Mouse (Mus musculus): ENCODE results near the gene Gpatch2. TPM values are rescaled to one million over a fixed set of nuclear protein-coding genes. Genes with fewer than 3 reads are reported as not detected.

Gpatch2 gene
- polyA plus RNA-seq, 1 experiment from 2014 or later, result 11.9 TPM

DNA sequence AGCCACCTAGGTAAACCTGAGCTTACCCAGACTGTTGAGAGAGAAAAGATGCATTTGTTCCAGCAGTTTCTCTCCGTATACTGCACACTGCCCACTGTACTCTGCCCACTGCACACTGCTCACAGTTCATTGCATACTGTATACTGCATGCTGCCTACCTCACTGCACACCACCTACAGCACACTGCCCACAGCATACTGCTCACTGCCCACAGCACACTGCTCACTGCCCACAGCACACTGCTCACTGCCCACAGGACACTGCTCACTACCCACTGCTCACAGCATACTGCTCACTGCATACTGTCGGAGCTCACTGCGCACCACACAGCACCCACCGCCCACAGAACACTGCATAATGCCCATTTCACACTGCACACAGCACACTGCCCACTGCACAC, 159.1 kb downstream of the Gpatch2 start:
- TF ChIP-seq EP300 (IDR thresholded peaks at IDR 0.05) (no peak), CTCF (IDR thresholded peaks at IDR 0.05) (no peak)
- ATAC-seq (no peak), DNase-seq (ENCODE audit: low spot score) (no peak)
- Histone ChIP-seq H3K9ac (replicated peaks; ENCODE audit: low read depth) (no peak overlapping the region), H3K36me3 (ENCODE audit: insufficient read depth, low read length) (no peaks in the 10 kb centered on the region), H3K4me1 (ENCODE audit: insufficient read depth, low read depth, low read length) (no peaks in the 10 kb centered on the region), H3K27ac (ENCODE audit: low read length) (no peak overlapping the region), H3K9me3 (ENCODE audit: low read length) (no peaks in the 10 kb centered on the region), H3K4me2 (replicated peaks; ENCODE audit: low read depth, low read length) (no peak overlapping the region), H3K4me3 (ENCODE audit: low read depth, low read length) (no peak overlapping the region), H3K27me3 (replicated peaks; ENCODE audit: insufficient read depth, low read length) (no peaks in the 10 kb centered on the region)
- 94% methylated on average over 4 of the region's 4 CpGs for WGBS

DNA sequence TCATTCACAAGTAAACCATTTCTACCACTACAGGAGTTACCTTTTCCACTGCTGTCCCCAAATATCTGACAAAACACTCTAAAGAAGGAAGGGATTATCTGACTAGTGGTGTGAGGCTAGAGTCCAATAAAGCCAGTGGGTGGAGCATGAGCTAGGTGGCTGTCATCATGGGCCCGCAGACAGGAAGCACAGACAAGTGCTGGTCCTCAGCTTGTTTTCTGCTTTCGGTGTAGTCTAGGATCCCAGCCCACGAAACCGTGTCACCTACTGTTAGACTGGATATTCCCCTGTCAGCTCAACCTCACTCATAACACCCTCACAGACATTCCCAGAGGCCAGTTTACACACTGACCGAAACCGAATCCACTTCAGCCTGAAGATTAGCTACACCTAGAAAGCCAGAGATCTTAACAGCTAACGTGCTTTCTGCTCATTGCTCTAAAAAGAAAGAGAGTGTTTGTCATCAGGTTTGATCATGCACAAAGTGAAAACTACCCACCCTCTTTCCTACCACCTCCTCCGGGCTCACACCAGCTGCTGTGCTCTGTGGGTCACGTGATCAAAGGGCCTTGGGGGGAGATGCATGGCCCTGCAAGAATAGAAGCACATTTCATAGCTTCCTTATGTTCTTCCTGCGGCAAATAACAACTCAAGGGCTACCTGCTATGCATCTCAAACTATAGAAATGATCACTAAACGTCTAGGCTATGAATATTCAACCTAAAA, 161.8 kb downstream of the Gpatch2 start:
- Histone ChIP-seq H3K9ac (replicated peaks; ENCODE audit: low read depth) (no peak overlapping the region), H3K36me3 (ENCODE audit: insufficient read depth, low read length) (no peaks in the 10 kb centered on the region), H3K4me2 (replicated peaks; ENCODE audit: low read depth, low read length) (no peak overlapping the region), H3K9me3 (ENCODE audit: low read length) (no peaks in the 10 kb centered on the region), H3K4me1 (ENCODE audit: insufficient read depth, low read depth, low read length) (no peaks in the 10 kb centered on the region), H3K27me3 (replicated peaks; ENCODE audit: insufficient read depth, low read length) (no peaks in the 10 kb centered on the region), H3K27ac (ENCODE audit: low read length) (no peak overlapping the region), H3K4me3 (ENCODE audit: low read depth, low read length) (no peak overlapping the region)
- WGBS, result 65% methylated on average over 11 of the region's 11 CpGs
- ATAC-seq, result no peak
- no peak for TF ChIP-seq EP300 (IDR thresholded peaks at IDR 0.05)
- TF ChIP-seq CTCF (IDR thresholded peaks at IDR 0.05), result no peak
- DNase-seq (ENCODE audit: low spot score), result no peak

DNA sequence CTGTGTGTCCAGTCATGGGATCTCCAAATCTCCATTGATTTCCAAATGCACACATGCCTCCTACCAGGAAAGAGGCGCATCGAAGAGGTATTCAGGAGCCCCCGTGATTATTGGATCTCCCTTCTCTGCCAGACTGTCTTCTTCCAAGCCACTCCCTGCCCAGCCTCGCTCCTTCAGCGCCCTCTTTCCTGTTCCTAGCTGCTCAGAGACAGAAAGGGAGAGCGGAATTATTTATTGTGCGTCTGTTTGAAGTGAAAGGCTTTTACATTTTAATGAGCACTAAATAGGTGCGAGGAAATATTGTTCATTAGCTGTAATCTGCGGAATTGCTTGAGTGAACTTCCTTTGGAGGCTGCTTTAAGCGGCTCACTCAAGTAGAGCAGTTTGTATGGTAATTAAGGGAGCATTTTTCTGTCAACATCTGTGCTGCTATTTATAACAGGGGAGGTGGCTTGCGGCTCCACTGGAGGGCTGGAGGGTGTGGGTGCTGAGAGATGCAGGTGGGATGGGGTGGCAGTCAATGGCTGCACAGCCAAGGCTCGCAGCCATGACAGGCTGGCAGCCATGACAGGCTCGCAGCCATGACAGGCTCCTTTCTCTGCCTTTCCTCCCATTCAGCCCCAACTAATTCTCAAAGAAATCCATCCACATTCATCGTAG, 162.7 kb downstream of the Gpatch2 start:
- Histone ChIP-seq H3K9me3 (ENCODE audit: low read length) (no peaks in the 10 kb centered on the region), H3K36me3 (ENCODE audit: insufficient read depth, low read length) (no peaks in the 10 kb centered on the region), H3K4me2 (replicated peaks; ENCODE audit: low read depth, low read length) (no peak overlapping the region), H3K27me3 (replicated peaks; ENCODE audit: insufficient read depth, low read length) (no peaks in the 10 kb centered on the region), H3K9ac (replicated peaks; ENCODE audit: low read depth) (no peak overlapping the region), H3K27ac (ENCODE audit: low read length) (no peak overlapping the region), H3K4me3 (ENCODE audit: low read depth, low read length) (no peak overlapping the region), H3K4me1 (ENCODE audit: insufficient read depth, low read depth, low read length) (no peaks in the 10 kb centered on the region)
- 66% methylated on average over 14 of the region's 14 CpGs for WGBS
- TF ChIP-seq EP300 (IDR thresholded peaks at IDR 0.05), result no peak
- no peak for DNase-seq (ENCODE audit: low spot score)
- ATAC-seq, result no peak

DNA sequence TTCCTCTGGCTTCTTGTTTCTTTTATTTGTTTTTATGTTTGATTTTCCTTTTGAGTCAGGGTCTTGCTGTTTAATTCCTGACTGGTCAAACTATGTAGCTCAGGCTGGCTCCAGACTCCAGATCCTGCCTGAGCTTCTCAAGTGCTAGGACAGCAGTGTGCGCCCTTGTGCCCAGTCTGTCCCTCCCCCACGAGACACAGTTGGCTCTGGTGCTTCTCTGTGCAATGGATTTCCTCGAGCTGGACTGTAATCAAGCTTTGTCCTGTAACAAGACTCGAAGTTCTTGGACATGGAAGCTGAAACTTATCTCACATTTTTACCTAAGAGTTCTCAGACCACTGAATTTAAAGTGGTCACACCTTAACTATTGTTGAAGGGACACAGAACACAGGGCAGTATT, 174.2 kb downstream of the Gpatch2 start:
- 49% methylated on average over 4 of the region's 4 CpGs for WGBS
- Histone ChIP-seq H3K9ac (replicated peaks; ENCODE audit: low read depth) (no peak overlapping the region), H3K36me3 (ENCODE audit: insufficient read depth, low read length) (no peaks in the 10 kb centered on the region), H3K4me1 (ENCODE audit: insufficient read depth, low read depth, low read length) (no peaks in the 10 kb centered on the region), H3K4me3 (ENCODE audit: low read depth, low read length) (no peak overlapping the region), H3K9me3 (ENCODE audit: low read length) (no peaks in the 10 kb centered on the region), H3K27ac (ENCODE audit: low read length) (no peak overlapping the region), H3K27me3 (replicated peaks; ENCODE audit: insufficient read depth, low read length) (no peaks in the 10 kb centered on the region), H3K4me2 (replicated peaks; ENCODE audit: low read depth, low read length) (no peak overlapping the region)
- DNase-seq (ENCODE audit: low spot score), result no peak
- no peak for ATAC-seq
- TF ChIP-seq EP300 (IDR thresholded peaks at IDR 0.05) (no peak), CTCF (IDR thresholded peaks at IDR 0.05) (no peak)

DNA sequence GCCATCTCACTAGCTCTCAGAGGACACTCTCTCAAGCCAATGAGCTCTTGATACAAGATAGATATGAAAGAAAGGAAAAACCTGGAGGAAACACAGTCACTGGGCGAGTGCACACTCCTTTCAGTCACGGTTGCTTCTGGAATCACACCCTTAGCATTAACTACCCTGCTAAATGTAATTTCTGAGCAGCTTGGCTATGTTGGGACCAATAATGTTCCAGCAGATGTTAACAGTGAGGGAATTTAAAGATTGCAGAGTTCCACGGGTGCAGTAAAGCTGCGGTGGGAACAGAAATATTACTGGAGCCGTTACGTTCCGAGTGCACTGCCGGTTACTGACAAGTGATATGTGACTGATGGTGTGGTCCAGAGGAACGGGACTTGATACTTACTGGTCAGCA, 185.5 kb downstream of the Gpatch2 start:
- DNase-seq (ENCODE audit: low spot score) (no peak), ATAC-seq (no peak)
- Histone ChIP-seq H3K4me3 (ENCODE audit: low read depth, low read length) (no peak overlapping the region), H3K9me3 (ENCODE audit: low read length) (no peaks in the 10 kb centered on the region), H3K4me2 (replicated peaks; ENCODE audit: low read depth, low read length) (no peak overlapping the region), H3K27me3 (replicated peaks; ENCODE audit: insufficient read depth, low read length) (no peaks in the 10 kb centered on the region), H3K27ac (ENCODE audit: low read length) (no peak overlapping the region), H3K9ac (replicated peaks; ENCODE audit: low read depth) (no peak overlapping the region), H3K4me1 (ENCODE audit: insufficient read depth, low read depth, low read length) (no peaks in the 10 kb centered on the region), H3K36me3 (ENCODE audit: insufficient read depth, low read length) (no peaks in the 10 kb centered on the region)
- no peak for TF ChIP-seq CTCF (IDR thresholded peaks at IDR 0.05)
- TF ChIP-seq EP300 (IDR thresholded peaks at IDR 0.05), result no peak
- 62% methylated on average over 9 of the region's 9 CpGs for whole genome bisulfite sequencing

Other genes starting within 250 kb of the Gpatch2 start
- not detected in 2 replicates for gene D1Pas1, start 248.1 kb upstream of the Gpatch2 start, polyA plus RNA-seq (2015; fragmentation: Nextera tagmentation; extraction: Ambion mirVana)
- gene Spata17, start within 50 bp of the Gpatch2 start, polyA plus RNA-seq (2015; fragmentation: Nextera tagmentation; extraction: Ambion mirVana), result 3.1 and 4.0 TPM in 2 replicates